ENCODE assay signal across 22 mouse cellular contexts in genomic region chr11:102040646-102041045, GRCm38 (mm10). TPM values are rescaled to one million over a fixed set of nuclear protein-coding genes. Genes with fewer than 3 reads are reported as not detected.
A peak's percentile ranks its signal among the peaks of the same experiment; 100 is the strongest.
DNase-seq lines count a peak whose midpoint lies in the region; ATAC-seq and TF ChIP-seq lines count a peak whose summit lies in the region.
"Had no signal": no experiment of that assay in that cellular context is flagged by ENCODE, and none has a peak within 500 bp of the region (broad histone marks: within the 10 kb centered on the region; RNA-seq: fewer than 3 reads in every experiment).

No protein-coding gene starts in this region.

- 0 out of 2 replicates have a peak, but pooled peaks have one; percentile 4 for TF ChIP-seq CTCF in forebrain, postnatal 0 days (IDR thresholded peaks at IDR 0.05; ENCODE audit: low read depth)
- peak; percentile 30; the same call in 1 of the 2 replicates for TF ChIP-seq CTCF in liver, embryonic 14.5 days (IDR thresholded peaks at IDR 0.05; ENCODE audit: low read depth)
- TF ChIP-seq CTCF in CH12.LX (conservative IDR thresholded peaks at IDR 0.05 in 1 of 2, IDR thresholded peaks at IDR 0.05 in 1 of 2; ENCODE audit: low read depth in 2 of 2, low read length in 2 of 2), result peak in 1 of 2 experiments; percentile 39; a peak in 2 of 4 replicates

- no peak for TF ChIP-seq EP300 in liver, embryonic 14.5 days (IDR thresholded peaks at IDR 0.05; ENCODE audit: low read depth)
- no peak for TF ChIP-seq EP300 in CH12.LX (IDR thresholded peaks at IDR 0.05; ENCODE audit: low read length)

- WGBS in forebrain, postnatal 0 days, result 81% methylated on average over 4 of the region's 4 CpGs
- WGBS in forebrain, embryonic 10.5 days, result 66% methylated on average over 4 of the region's 4 CpGs
- WGBS in liver, embryonic 14.5 days (ENCODE audit: insufficient replicate concordance), result 61% methylated on average over 4 of the region's 4 CpGs

- H3K27ac ChIP-seq in forebrain, postnatal 0 days (ENCODE audit: low read depth, low read length), result no peak overlapping the region
- H3K27ac ChIP-seq in forebrain, embryonic 10.5 days, result no peak overlapping the region
- H3K27ac ChIP-seq in liver, embryonic 14.5 days, result no peak overlapping the region
- H3K27ac ChIP-seq in CH12.LX (ENCODE audit: insufficient read depth, low read depth), result no peak overlapping the region
- H3K27ac ChIP-seq: forebrain, embryonic 13.5 days; kidney, postnatal 0 days; left cerebral cortex, adult 2 months; limb, embryonic 10.5 days; liver, embryonic 12.5 days; neural tube, embryonic 12.5 days had no signal

- H3K36me3 ChIP-seq in forebrain, postnatal 0 days (ENCODE audit: insufficient read depth), result no peaks in the 10 kb centered on the region
- no peaks in the 10 kb centered on the region for H3K36me3 ChIP-seq in forebrain, embryonic 10.5 days (replicated peaks)
- H3K36me3 ChIP-seq in liver, embryonic 14.5 days (replicated peaks; ENCODE audit: control insufficient read depth, insufficient read depth, low read depth), result no peaks in the 10 kb centered on the region
- H3K36me3 ChIP-seq in CH12.LX (replicated peaks in 1 of 2; ENCODE audit: control insufficient read depth in 1 of 2, insufficient read depth in 1 of 2, low read length in 1 of 2), result no peaks in the 10 kb centered on the region
- H3K36me3 ChIP-seq: liver, embryonic 12.5 days; neural tube, embryonic 12.5 days had no signal

- H3K9me3 ChIP-seq in forebrain, postnatal 0 days (ENCODE audit: low read length), result 0 out of 2 replicates have a peak, but pooled peaks cover 7% of the 10 kb centered on the region
- H3K9me3 ChIP-seq in forebrain, embryonic 10.5 days, result peaks cover 13% of the 10 kb centered on the region
- H3K9me3 ChIP-seq in liver, embryonic 14.5 days (ENCODE audit: control insufficient read depth, low read length), result no peaks in the 10 kb centered on the region
- H3K9me3 ChIP-seq in CH12.LX (replicated peaks; ENCODE audit: low read length), result peaks cover 2% of the 10 kb centered on the region

- dilution Hi-C loops in CH12.LX (cut with MboI; ENCODE audit: extremely low pct_ligation_motif_present, extremely low pct_unique_long_range_greater_than_20kb, low sequenced_read_pairs), result no loop called here

- in situ Hi-C loops in CH12.LX (cut with MboI; ENCODE audit: low pct_ligation_motif_present, low pct_unique_long_range_greater_than_20kb, low sequenced_read_pairs), result no loop called here

- H3K4me3 ChIP-seq in forebrain, postnatal 0 days (ENCODE audit: low read depth, low read length), result no peak overlapping the region
- H3K4me3 ChIP-seq in forebrain, embryonic 10.5 days, result no peak overlapping the region
- no peak overlapping the region for H3K4me3 ChIP-seq in liver, embryonic 14.5 days (ENCODE audit: insufficient read depth in 1 of 2, low read depth in 2 of 2, low read length in 2 of 2)
- no peak overlapping the region for H3K4me3 ChIP-seq in CH12.LX (replicated peaks in 1 of 3; ENCODE audit: low read depth in 2 of 3, low read length in 2 of 3, poor library complexity in 1 of 3)
- H3K4me3 ChIP-seq: forebrain, embryonic 13.5 days; left cerebral cortex, adult 2 months; limb, embryonic 10.5 days; liver, embryonic 12.5 days; megakaryocyte, embryonic 14.5 days; neural tube, embryonic 12.5 days had no signal

- H3K9ac ChIP-seq in forebrain, postnatal 0 days, result no peak overlapping the region
- H3K9ac ChIP-seq in liver, embryonic 14.5 days (replicated peaks), result no peak overlapping the region
- no peak overlapping the region for H3K9ac ChIP-seq in CH12.LX (ENCODE audit: insufficient read depth, low read depth)
- H3K9ac ChIP-seq: forebrain, embryonic 13.5 days; liver, embryonic 12.5 days; neural tube, embryonic 12.5 days had no signal

- H3K27me3 ChIP-seq in forebrain, postnatal 0 days (ENCODE audit: insufficient read depth, low read length), result no peaks in the 10 kb centered on the region
- peaks cover 18% of the 10 kb centered on the region for H3K27me3 ChIP-seq in forebrain, embryonic 10.5 days (ENCODE audit: poor library complexity, severe bottlenecking)
- no peaks in the 10 kb centered on the region; the same call in 1 of the 2 replicates for H3K27me3 ChIP-seq in liver, embryonic 14.5 days (ENCODE audit: control insufficient read depth, insufficient read depth, low read length)
- H3K27me3 ChIP-seq in CH12.LX (replicated peaks), result peaks cover 73% of the 10 kb centered on the region
- H3K27me3 ChIP-seq: forebrain, embryonic 13.5 days; neural tube, embryonic 12.5 days; Patski had no signal

- no peak for ATAC-seq in forebrain, postnatal 0 days
- no peak for ATAC-seq in liver, embryonic 14.5 days (ENCODE audit: insufficient read depth)
- ATAC-seq: Patski had no signal

- no peak for DNase-seq in forebrain, postnatal 0 days
- no peak for DNase-seq in forebrain, embryonic 10.5 days (ENCODE audit: extremely low spot score, low spot score)
- DNase-seq in liver, embryonic 14.5 days (ENCODE audit: low read depth in 3 of 3, low spot score in 3 of 3), result no peak
- DNase-seq in liver (no peak), CH12.LX (ENCODE audit: extremely low read depth) (peak; percentile 18), ZHBTc4 (ENCODE audit: low read depth, low spot score) (peak; percentile 66)
- no peak for DNase-seq in kidney, postnatal 14 days

- no peak; the same call in 1 of the 2 replicates for TF ChIP-seq RAD21 in CH12.LX (IDR thresholded peaks at IDR 0.05; ENCODE audit: low read depth, low read length)

- H3K4me1 ChIP-seq in forebrain, postnatal 0 days (ENCODE audit: insufficient read depth), result no peaks in the 10 kb centered on the region
- peaks cover 9% of the 10 kb centered on the region for H3K4me1 ChIP-seq in forebrain, embryonic 10.5 days
- no peaks in the 10 kb centered on the region for H3K4me1 ChIP-seq in liver, embryonic 14.5 days (replicated peaks; ENCODE audit: control insufficient read depth in 2 of 2, insufficient read depth in 2 of 2, low read length in 1 of 2)
- H3K4me1 ChIP-seq in CH12.LX (ENCODE audit: control insufficient read depth in 1 of 2, insufficient read depth in 2 of 2), result peaks cover 0 to 2% of the 10 kb centered on the region in 2 experiments; a peak in 1 of 4 replicates
- H3K4me1 ChIP-seq: forebrain, embryonic 13.5 days; limb, embryonic 10.5 days; neural tube, embryonic 12.5 days had no signal

- TF ChIP-seq POLR2A in CH12.LX (IDR thresholded peaks at IDR 0.05; ENCODE audit: low read depth, low read length), result no peak

- H3K4me2 ChIP-seq in forebrain, postnatal 0 days (ENCODE audit: low read depth), result no peak overlapping the region
- H3K4me2 ChIP-seq in liver, embryonic 14.5 days (ENCODE audit: low read depth), result no peak overlapping the region
- no peak overlapping the region for H3K4me2 ChIP-seq in CH12.LX (ENCODE audit: insufficient read depth, low read depth, poor library complexity, severe bottlenecking)
- H3K4me2 ChIP-seq: forebrain, embryonic 13.5 days; liver, embryonic 12.5 days; neural tube, embryonic 12.5 days had no signal

- no peaks in the 10 kb centered on the region for H3K79me2 ChIP-seq in CH12.LX (replicated peaks; ENCODE audit: control insufficient read depth, extremely low read depth, insufficient read depth, poor library complexity, severe bottlenecking)

RNA-seq across cellular contexts. Expression of gene Cd300lg, which starts 0.7 kb away (rescaled TPM):
- total RNA-seq in forebrain, postnatal 0 days (2014; rRNA removed), result 0.69 and 0.86 TPM in 2 replicates
- 0.15 and 0.30 TPM in 2 replicates for polyA plus RNA-seq in forebrain, postnatal 0 days (2015; fragmentation: Nextera tagmentation; extraction: Ambion mirVana)
- 0.14 and 0.23 TPM in 2 replicates for polyA plus RNA-seq in forebrain, embryonic 10.5 days (2016; fragmentation: Nextera tagmentation; extraction: Ambion mirVana)
- 0.29 and 0.38 TPM in 2 replicates for polyA plus RNA-seq in liver, embryonic 14.5 days (2012; rRNA removed)
- 0.56 and 0.59 TPM in 2 replicates for polyA plus RNA-seq in liver, embryonic 14.5 days (2014; fragmentation: Nextera tagmentation; extraction: Ambion mirVana)
- total RNA-seq in CH12.LX (2012; rRNA removed), result not detected in 2 replicates
- total RNA-seq in CH12.LX (2014; rRNA removed), result not detected in 2 replicates
- not detected in 2 replicates for polyA plus RNA-seq in CH12.LX (2012; ENCODE audit: insufficient read length, low read depth)
- total RNA-seq: hematopoietic stem cell, adult 5-6 weeks; layer of hippocampus, adult 8-10 months; left cerebral cortex, adult 2 months had no signal
- polyA plus RNA-seq: Patski had no signal

RNA-seq across cellular contexts. Expression of gene Mpp3, which starts 12.4 kb away (rescaled TPM):
- 56.6 and 60.3 TPM in 2 replicates for total RNA-seq in forebrain, postnatal 0 days (2014; rRNA removed)
- polyA plus RNA-seq in forebrain, postnatal 0 days (2015; fragmentation: Nextera tagmentation; extraction: Ambion mirVana), result 45.5 and 46.4 TPM in 2 replicates
- polyA plus RNA-seq in forebrain, embryonic 10.5 days (2016; fragmentation: Nextera tagmentation; extraction: Ambion mirVana), result 13.5 and 16.1 TPM in 2 replicates
- polyA plus RNA-seq in liver, embryonic 14.5 days (2012; rRNA removed), result 0.21 and 0.27 TPM in 2 replicates
- polyA plus RNA-seq in liver, embryonic 14.5 days (2014; fragmentation: Nextera tagmentation; extraction: Ambion mirVana), result not detected in 2 replicates
- total RNA-seq in CH12.LX (2012; rRNA removed), result 3.8 and 4.6 TPM in 2 replicates
- 0.12 and 0.15 TPM in 2 replicates for total RNA-seq in CH12.LX (2014; rRNA removed)
- polyA plus RNA-seq in CH12.LX (2012; ENCODE audit: insufficient read length, low read depth), result 0.30 and 0.31 TPM in 2 replicates

RNA-seq across cellular contexts. Expression of gene Mpp2, which starts 47.7 kb away (rescaled TPM):
- 27.3 and 28.3 TPM in 2 replicates for total RNA-seq in forebrain, postnatal 0 days (2014; rRNA removed)
- polyA plus RNA-seq in forebrain, postnatal 0 days (2015; fragmentation: Nextera tagmentation; extraction: Ambion mirVana), result 14.1 and 21.4 TPM in 2 replicates
- 15.7 and 16.2 TPM in 2 replicates for polyA plus RNA-seq in forebrain, embryonic 10.5 days (2016; fragmentation: Nextera tagmentation; extraction: Ambion mirVana)
- 11.9 and 13.1 TPM in 2 replicates for polyA plus RNA-seq in liver, embryonic 14.5 days (2012; rRNA removed)
- 7.4 and 10.6 TPM in 2 replicates for polyA plus RNA-seq in liver, embryonic 14.5 days (2014; fragmentation: Nextera tagmentation; extraction: Ambion mirVana)
- total RNA-seq in CH12.LX (2012; rRNA removed), result 1.4 and 3.1 TPM in 2 replicates
- total RNA-seq in CH12.LX (2014; rRNA removed), result 0.35 and 0.46 TPM in 2 replicates
- polyA plus RNA-seq in CH12.LX (2012; ENCODE audit: insufficient read length, low read depth), result 0.76 and 0.83 TPM in 2 replicates

RNA-seq across cellular contexts. Expression of gene Dusp3, which starts 53.8 kb away (rescaled TPM):
- 32.8 and 35.5 TPM in 2 replicates for total RNA-seq in forebrain, postnatal 0 days (2014; rRNA removed)
- 25.1 and 31.0 TPM in 2 replicates for polyA plus RNA-seq in forebrain, postnatal 0 days (2015; fragmentation: Nextera tagmentation; extraction: Ambion mirVana)
- 12.1 and 12.6 TPM in 2 replicates for polyA plus RNA-seq in forebrain, embryonic 10.5 days (2016; fragmentation: Nextera tagmentation; extraction: Ambion mirVana)
- polyA plus RNA-seq in liver, embryonic 14.5 days (2012; rRNA removed), result 3.3 and 4.8 TPM in 2 replicates
- polyA plus RNA-seq in liver, embryonic 14.5 days (2014; fragmentation: Nextera tagmentation; extraction: Ambion mirVana), result 6.3 and 7.2 TPM in 2 replicates
- total RNA-seq in CH12.LX (2012; rRNA removed) (17.9 and 20.8 TPM in 2 replicates), CH12.LX (2014; rRNA removed) (5.6 and 7.5 TPM in 2 replicates)
- polyA plus RNA-seq in CH12.LX (2012; ENCODE audit: insufficient read length, low read depth), result 19.2 and 23.6 TPM in 2 replicates

RNA-seq across cellular contexts. Expression of gene Cfap97d1, which starts 56.6 kb away (rescaled TPM):
- total RNA-seq in forebrain, postnatal 0 days (2014; rRNA removed), result not detected in 2 replicates
- polyA plus RNA-seq in forebrain, postnatal 0 days (2015; fragmentation: Nextera tagmentation; extraction: Ambion mirVana), result not detected in 2 replicates
- polyA plus RNA-seq in forebrain, embryonic 10.5 days (2016; fragmentation: Nextera tagmentation; extraction: Ambion mirVana), result not detected in 2 replicates
- not detected in 2 replicates for polyA plus RNA-seq in liver, embryonic 14.5 days (2012; rRNA removed)
- not detected in 2 replicates for polyA plus RNA-seq in liver, embryonic 14.5 days (2014; fragmentation: Nextera tagmentation; extraction: Ambion mirVana)
- total RNA-seq in CH12.LX (2012; rRNA removed) (not detected in 2 replicates), CH12.LX (2014; rRNA removed) (not detected in 2 replicates)
- not detected in 2 replicates for polyA plus RNA-seq in CH12.LX (2012; ENCODE audit: insufficient read length, low read depth)
- total RNA-seq: adrenal gland, postnatal 36 days; gastrocnemius, postnatal 4 days; hematopoietic stem cell, adult 5-6 weeks; layer of hippocampus, adult 8-10 months; left cerebral cortex, adult 2 months had no signal
- polyA plus RNA-seq: forebrain, embryonic 13.5 days; heart, embryonic 14.5 days; intestine, embryonic 16.5 days; kidney, postnatal 0 days; limb, embryonic 10.5 days; liver, embryonic 12.5 days; neural tube, embryonic 12.5 days; Patski; urinary bladder, adult 2 months had no signal

Comparison
In these comparisons a context has a peak if more than half of its experiments do, and no peak if none do; other contexts are left out.
1. DNase-seq: peak in CH12.LX (single experiment) and ZHBTc4 (single experiment); none in forebrain, postnatal 0 days (single experiment), forebrain, embryonic 10.5 days (single experiment), liver, embryonic 14.5 days (0 of 3), liver (single experiment) and kidney, postnatal 14 days (single experiment).
2. RNA of gene Mpp3, which starts 12.4 kb away (polyA plus RNA-seq): 45.5 to 46.4 TPM in forebrain, postnatal 0 days and 13.5 to 16.1 TPM in forebrain, embryonic 10.5 days; 0.30 to 0.31 TPM in CH12.LX and 0.21 to 0.27 TPM in liver, embryonic 14.5 days; every median in the first group is over 10 times any median in the second.